Mouse (Mus musculus): ENCODE results near the gene BC100530. TPM values are rescaled to one million over a fixed set of nuclear protein-coding genes. Genes with fewer than 3 reads are reported as not detected.

The BC100530 gene
- polyA plus RNA-seq (2021; fragmentation: Nextera tagmentation), result not detected in 2 replicates
- long read RNA-seq, experiment 1, result 0 reads
- long read RNA-seq, experiment 2, result 0 reads

DNA sequence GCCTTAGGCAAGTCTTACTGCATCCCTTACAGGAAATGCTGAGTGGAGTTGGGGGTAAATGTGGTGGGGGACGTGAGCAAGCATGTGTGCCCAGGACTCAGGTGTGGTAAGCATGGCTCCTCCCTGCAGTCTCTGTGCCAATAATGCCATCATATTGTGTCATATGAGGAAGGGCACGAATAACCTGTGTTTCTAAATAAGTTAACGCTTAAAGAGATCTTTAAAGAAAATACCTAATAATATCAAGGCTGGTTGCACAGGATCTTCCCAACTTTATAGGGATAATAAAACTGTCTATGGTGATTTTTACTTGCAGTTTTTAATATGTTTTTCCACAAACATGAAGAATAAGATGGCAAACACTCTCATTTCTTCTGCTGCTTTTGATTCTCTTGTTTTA lies at the start of gene BC100530:
TSS of gene BC100530 (minus strand) at position 101 of the 400 bp plus-strand sequence.

DNA sequence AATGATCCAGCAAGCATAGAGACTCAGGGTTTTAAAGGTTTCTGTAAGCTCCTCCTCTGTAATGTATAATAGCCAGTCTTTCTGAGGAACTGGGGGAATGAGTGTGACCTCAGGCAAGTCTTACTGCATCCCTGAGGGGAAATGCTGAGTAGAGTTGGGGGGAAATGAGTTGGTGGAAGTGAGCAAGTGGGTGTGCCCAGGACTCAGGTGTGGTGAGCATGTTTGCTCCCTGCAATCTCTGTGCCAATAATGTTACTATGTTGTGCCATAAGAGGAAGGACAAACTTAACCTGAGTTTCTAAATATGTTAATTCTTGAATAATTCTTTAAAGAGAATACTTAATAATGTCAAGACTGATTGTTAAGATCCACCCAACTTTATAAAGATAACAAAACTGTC lies 40.8 kb upstream of the BC100530 start, which contains the start of gene Stfa2:
TSS of gene Stfa2 (minus strand) at position 101 of the 400 bp plus-strand sequence.

DNA sequence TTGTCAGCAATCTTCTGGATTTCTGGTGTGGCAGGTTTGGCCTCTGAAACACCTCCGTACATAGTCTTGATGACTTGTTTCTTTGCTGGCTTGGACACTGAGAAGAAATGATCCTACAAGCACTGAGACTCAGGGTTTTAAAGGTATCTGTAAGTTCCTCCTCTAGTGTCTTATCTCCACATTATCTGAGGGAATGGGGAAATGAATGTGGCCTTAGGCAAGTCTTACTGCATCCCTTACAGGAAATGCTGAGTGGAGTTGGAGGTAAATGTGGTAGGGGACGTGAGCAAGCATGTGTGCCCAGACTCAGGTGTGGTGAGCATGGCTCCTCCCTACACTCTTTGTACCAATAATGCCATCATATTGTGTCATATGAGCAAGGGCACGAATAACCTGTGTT lies 33.3 kb downstream of the BC100530 start, which contains the start of gene BC117090:
TSS of gene BC117090 (minus strand) at position 101 of the 400 bp plus-strand sequence.

Other genes starting within 250 kb of the BC100530 start
- gene Csta1, start 236.5 kb downstream of the BC100530 start, polyA plus RNA-seq (2021; fragmentation: Nextera tagmentation), result not detected in 2 replicates
- gene Stfa2l1, start 210.9 kb downstream of the BC100530 start, polyA plus RNA-seq (2021; fragmentation: Nextera tagmentation), result not detected in 2 replicates
- not detected in 2 replicates for gene Gm5483, start 183.5 kb downstream of the BC100530 start, polyA plus RNA-seq (2021; fragmentation: Nextera tagmentation)
- gene Gm5416, start 157.3 kb downstream of the BC100530 start, polyA plus RNA-seq (2021; fragmentation: Nextera tagmentation), result not detected in 2 replicates
- 0.63 TPM in 1 of 2 replicates, not detected in the other for gene 2010005H15Rik, start 146.3 kb downstream of the BC100530 start, polyA plus RNA-seq (2021; fragmentation: Nextera tagmentation)
- gene Stfa1, start 90.8 kb downstream of the BC100530 start, polyA plus RNA-seq (2021; fragmentation: Nextera tagmentation), result not detected in 2 replicates
- gene BC117090, start 33.4 kb downstream of the BC100530 start, polyA plus RNA-seq (2021; fragmentation: Nextera tagmentation), result not detected in 2 replicates
- gene Stfa2, start 40.7 kb upstream of the BC100530 start, polyA plus RNA-seq (2021; fragmentation: Nextera tagmentation), result not detected in 2 replicates
- gene Stfa3, start 87.6 kb upstream of the BC100530 start, polyA plus RNA-seq (2021; fragmentation: Nextera tagmentation), result not detected in 2 replicates
- 0.28 and 0.48 TPM in 2 replicates for gene Casr, start 194.4 kb upstream of the BC100530 start, polyA plus RNA-seq (2021; fragmentation: Nextera tagmentation)